Mouse (Mus musculus) heart, postnatal 14 days (tissue): Measurements from ENCODE around the gene Noct. TPM values are rescaled to one million over a fixed set of nuclear protein-coding genes. Genes with fewer than 3 reads are reported as not detected.
"Not testable (repeated sequence)": the region's sequence is repeated elsewhere in the genome, so short reads cannot be mapped to it uniquely, and the experiment has no call there.

Source experiments
- DNase-seq, 2 experiments: peaks; one replicate each; pipeline ENCODE4 v3.0.0; 2021 to 2022
- intact Hi-C: fragments of 180-260 bp; cut with DNase I; formaldehyde crosslinking; loops from one replicate; pipeline ENCODE4 v1.15.1; 2025
- total RNA-seq, 2 experiments: library from RNA; stranded (reverse); gene quantifications; 2 replicates each; pipeline ENCODE4 v1.2.3; 2021

The Noct gene
- total RNA-seq, 2 experiments from 2014 or later, result 53.9 to 68.6 TPM

DNA sequence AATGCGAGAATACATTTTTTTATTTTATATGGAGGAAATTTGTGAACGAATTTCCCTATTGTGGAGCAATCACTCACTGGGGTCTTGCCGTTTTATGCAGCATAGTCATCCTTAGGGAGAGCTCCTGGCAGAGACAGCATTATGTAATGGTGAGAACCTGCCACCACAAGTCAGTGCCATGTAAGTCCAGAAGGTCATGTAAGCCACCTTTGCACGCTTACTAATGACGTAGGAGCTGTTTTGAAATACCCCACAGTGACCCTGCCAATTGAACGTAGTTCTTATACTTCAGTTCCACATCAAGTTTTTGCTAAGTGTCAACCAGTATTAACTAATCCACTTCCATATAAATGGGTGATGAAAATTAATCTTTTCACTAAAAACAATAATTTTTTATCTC is 20.3 kb upstream of the Noct start:
- no peak for DNase-seq
- intact Hi-C loops, result no loop called here

DNA sequence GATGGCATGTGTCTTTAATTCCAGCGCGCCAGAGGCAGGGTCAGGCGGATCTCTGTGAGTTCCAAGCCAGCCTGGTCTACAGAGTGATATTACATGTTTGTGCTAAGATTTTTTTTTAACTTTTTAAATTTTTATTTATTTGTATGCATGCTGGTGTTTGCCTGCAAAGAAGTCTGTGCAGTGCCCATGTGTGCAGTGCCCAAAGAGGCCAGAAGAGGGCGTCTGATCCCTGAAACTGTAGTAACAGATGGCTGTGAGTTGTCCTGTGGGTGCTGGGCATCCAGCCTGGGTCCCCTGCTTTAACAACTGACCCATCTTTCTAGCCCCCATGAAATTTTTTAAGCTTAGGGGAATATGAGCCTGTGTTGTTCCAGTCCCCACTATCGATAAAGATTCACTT is 19.8 kb upstream of the Noct start:
- DNase-seq, result no peak
- intact Hi-C loops, result no loop called here

DNA sequence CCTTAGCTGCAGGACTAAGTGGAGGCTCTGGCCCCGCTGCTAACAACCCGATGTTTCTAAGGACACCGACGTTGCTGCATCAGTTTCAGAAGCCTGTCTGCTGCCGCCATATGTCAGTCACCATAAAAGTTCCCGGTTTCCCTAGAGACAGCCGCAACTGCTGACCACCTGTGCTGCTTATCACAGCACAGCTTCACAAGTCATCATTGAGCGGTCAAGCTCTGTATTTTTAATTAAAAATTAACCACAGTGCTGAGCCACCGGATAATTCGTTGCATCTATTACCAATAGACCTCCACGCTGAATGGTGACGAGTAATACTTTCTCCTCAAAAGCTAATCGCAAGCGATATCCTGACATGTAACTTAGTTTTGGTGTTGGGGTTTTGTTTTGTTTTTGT is 19.4 kb upstream of the Noct start:
- no peak for DNase-seq
- intact Hi-C loops, result no loop called here

DNA sequence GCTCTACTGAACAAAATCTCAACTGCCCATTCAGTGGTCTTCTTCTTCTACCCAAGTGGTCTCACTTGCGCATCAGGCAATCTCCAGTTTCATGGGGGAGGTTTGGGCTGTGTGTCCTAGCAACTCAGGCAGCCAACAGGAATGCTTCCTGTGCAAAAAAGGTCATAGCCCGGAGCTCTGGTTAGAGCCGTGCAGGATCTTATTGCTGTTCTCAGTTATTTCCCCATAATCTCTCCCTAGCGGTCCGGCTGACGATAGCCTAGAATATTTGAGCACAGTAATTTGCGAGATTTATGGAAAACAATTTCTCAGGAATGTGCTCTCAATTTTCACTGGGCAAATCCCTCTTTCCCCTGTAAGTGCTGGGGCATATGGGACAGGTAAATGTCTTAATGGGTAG is 17.7 kb upstream of the Noct start:
- intact Hi-C loops, result no loop called here
- no peak for DNase-seq

DNA sequence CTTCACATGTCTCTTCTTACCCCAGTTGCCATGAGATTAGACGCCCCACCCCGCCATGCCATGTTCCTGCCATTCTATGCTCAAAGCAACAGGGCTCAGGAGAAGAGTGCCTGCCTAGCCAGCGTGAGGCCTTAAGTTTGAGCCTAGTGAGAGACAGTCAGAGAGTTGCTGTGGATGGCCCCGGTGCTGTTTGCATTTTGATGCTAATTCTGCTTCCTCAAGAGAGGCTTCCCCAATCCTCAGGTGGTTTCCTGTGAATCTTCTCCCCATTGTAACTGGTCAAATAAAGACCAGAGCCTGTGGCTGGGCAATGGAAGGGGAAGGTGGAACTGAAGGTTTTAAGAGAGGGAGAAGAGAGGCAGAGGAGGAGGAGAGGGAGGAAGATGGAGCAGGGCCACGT is 15.6 kb upstream of the Noct start:
- DNase-seq, result no peak
- intact Hi-C loops, result no loop called here

DNA sequence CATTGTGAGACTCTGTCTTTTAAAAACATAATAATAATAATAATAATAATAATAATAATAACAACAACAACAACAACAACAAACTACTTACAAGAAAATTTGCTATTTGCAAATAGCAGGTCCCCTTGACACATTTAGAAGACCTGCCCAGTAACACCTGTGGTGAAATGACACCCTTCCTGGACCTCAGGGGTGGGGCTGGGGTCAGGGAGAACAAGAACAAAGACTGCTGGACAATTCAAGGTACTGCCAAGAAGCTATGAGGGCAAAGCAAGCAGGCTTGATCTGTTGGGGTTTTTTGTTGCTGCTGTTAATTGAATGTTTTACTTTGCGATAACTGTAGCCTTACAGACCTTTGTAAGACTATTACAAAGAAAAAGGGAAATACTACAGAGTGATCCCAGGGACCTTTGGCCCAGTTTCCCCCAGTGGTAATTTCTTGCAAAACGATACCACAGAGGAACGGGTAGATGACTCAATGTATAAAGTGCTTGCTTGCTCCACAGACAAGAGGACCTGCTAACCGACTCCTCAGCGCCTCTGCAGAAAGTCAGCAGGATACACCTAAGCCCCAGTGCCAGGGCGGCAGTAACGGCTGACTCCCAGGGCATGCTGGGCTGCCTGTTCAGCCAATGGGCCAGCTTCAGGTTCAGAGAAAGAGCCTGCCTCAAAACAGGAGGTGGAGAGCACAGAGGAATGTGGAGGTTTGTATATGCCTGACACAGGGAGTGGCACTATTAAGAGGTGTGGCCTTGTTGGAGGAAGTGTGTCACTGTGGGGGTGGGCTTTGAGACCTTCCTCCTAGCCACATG is 14.5 kb upstream of the Noct start:
- intact Hi-C loops, result no loop called here
- no peak for DNase-seq

DNA sequence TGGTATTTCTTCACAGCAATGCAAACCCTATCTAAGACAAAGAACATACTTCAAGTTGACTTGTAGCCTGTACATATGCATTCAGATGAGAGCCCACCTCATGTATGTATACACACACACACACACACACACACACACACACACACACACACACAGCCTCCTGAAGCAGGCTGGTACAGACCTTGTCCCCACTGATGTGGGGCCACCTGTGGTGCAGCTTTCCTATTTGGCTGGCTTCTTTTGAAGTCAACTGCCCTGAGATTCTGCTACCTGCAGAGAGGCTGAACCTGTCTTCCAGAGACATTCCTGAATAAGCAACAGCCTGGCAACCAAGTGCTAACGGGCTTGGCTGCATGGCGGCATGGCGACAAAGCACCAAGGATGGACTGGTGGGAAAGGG is 13.8 kb upstream of the Noct start:
- DNase-seq, result no peak
- intact Hi-C loops, result no loop called here

DNA sequence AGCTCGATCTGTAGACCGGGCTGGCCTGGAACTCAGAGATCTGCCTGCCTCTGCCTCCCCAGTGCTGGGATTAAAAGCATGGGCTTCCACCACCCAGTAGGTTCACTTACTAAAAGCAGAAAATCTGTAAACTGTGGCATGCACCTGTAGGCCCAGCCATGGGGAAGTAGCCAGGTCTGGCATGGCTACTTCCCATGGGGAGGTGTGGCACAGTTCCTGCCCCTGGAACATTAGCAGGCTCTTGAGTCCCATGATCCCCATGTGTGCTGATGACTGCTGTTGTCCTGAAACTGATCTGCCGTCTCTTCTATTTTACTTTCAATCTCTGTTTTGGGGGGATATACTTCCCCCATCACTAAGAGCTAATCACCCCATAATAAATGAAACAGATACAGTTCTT is 11.1 kb upstream of the Noct start:
- intact Hi-C loops, result no loop called here
- no peak for DNase-seq

DNA sequence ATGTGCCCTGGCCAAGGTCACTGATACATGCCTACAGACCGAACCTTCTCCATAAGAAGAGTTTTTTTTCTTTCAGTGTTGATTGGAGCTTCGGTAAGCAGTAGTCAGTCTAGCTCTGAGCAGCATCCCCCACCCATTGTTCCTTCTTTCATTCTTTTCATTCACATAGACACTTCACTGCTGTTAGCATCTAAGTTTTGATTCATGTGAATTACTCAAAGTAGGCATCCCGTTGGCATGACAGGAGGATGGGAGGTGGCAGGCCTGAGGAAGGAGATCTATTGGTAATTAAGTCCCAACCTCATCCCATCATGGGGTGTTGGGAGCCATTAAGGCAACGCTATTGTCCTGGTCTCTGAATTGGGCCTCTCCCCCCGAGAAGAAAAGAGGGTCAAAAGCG is 8.6 kb upstream of the Noct start:
- no peak for DNase-seq
- intact Hi-C loops, result no loop called here

DNA sequence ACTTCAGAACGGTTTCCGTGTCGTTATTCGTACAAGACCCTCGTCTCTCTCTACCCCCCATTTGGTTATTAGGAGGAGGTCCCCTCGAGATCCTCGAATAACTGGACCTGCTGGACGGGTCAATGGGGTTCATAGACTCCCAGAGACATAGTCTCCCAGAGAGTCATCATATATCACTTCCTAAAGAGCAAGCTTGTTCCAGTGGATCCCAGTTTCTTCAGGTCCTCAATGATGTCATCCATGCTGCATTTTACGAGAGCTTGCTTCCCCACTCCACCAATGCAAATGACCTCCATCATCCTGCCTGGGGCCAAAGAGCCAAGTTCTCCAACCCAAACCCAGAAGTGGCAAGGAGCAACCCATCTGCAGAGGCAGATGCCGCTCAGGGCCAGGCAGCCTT is 7.9 kb upstream of the Noct start:
- DNase-seq, intact Hi-C loops: not testable (repeated sequence)

DNA sequence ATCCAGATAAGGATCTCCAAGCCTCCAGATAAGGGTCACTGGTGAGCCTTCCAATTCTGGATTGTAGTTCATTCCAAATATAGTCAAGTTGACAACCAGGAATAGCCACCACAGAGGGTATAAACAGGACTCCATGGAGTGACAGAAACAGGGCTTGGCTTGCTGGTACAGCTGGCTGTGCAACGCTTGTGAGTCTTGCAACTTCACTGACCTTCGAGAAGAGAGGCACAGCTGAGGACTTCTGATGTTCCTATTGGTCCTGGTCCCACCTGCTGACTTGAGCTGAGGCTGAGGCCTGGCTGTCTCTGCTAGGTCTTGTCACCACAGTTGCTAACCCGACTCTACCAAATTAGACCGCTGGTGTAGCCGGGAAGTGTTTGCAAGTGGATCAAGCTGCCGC is 5.9 kb upstream of the Noct start:
- intact Hi-C loops, DNase-seq: not testable (repeated sequence)

DNA sequence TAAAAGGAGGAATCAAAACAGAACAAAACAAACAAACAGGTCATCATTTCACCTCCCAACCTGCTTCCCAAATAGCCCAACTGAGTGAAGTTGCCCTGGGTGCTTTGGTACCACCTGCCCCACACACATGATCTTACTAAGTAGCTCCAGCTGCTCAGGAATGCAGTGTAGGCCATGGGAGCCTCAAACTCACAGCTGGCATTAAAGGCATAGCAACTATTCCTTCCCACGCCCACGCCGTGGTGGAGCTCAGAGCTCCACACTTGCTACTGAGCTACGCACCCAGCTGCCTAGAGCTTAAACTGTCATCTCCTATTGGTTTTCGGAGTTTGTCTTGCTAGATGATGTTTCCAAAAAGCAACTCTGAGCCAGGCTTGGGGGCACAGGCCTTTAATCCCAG is 5.0 kb upstream of the Noct start:
- intact Hi-C loops, result no loop called here
- no peak for DNase-seq

DNA sequence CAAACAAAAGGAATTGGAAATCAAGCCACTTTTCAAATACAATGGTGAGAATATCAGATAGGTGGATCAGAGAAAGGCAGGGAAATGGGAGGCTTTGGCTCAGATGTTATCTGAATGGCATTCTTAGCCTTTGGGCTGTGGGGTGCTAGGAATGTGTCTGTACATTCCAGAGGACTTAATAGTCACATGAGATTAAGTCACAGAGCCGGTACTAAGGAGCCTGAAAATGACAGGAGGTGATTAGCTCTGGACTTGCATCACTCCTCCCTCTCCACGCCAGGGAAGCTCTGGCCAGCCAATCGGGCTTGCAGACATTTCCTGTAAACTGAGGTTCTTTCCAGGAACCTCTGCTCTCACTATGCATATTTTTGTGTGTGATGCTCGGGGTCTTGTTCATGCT is 3.4 kb upstream of the Noct start:
- intact Hi-C loops, result no loop called here
- DNase-seq, result no peak

DNA sequence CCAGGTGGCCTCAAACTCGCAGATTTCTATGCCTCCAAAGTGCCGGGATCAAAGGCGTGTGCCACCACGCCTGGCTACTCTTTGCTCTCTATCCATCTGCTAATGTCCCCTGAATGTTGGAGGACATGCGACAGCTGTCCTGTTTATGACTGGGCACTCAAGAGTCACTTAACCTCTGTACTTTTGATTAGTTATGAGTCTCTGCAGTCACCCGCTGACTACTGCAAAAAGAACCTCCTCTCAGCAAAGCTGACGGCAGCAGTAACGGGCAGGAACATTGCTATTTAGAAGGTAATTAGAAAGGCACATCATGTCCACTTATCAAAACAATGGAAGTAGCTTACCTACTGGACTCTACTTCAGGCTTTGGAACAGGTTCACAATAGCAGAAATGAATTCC is 2.4 kb upstream of the Noct start:
- intact Hi-C loops, result no loop called here
- DNase-seq, result no peak

DNA sequence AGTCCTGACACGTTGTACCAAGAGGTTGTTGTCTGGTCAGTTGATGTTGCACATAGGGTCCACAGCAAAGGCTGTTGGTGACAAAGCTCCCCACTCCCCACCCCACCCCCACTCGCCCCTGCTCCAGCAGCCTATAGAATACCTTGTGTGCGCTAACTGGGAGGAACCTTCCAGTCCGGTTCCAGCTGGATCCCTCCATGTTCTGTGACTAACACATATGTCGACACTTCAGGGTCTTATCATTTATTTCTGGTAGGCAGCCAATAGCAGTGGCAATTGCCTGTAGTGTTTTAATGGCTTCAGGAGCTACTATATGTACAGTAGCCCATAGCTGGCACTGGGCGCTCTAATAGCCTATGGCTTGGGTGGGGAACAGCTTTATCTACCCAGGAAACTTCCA is 1.9 kb upstream of the Noct start:
- intact Hi-C loops, result no loop called here
- DNase-seq, result no peak

DNA sequence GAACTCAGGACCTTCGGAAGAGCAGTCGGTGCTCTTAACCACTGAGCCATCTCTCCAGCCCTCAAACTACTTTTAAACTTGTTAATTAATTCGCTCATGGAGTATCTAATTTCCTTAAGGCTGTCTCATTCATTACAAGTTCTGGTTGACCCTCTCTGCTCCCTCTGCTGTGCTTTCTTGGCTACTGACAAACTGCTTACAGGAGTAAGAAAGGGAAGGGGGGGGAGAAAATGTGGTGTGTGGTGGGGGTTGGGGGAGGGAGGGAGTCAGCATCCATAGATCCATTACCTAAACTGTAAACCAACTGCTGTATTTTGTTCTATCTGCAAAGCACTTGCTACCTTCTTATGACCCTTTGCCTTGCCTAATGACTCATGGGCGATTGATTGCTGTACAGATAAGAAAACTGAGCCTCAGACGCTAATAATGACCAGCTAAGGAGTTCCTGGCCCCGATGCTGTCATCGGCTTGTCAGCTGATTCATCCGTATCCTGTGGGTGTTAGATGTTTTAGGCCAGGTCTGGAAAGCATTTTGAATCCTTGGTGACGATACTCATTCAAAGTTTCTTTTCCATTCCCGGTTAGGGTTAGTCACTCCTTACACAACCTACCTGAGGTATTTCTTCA is 1.3 kb upstream of the Noct start:
- no peak for DNase-seq
- intact Hi-C loops, result no loop called here

DNA sequence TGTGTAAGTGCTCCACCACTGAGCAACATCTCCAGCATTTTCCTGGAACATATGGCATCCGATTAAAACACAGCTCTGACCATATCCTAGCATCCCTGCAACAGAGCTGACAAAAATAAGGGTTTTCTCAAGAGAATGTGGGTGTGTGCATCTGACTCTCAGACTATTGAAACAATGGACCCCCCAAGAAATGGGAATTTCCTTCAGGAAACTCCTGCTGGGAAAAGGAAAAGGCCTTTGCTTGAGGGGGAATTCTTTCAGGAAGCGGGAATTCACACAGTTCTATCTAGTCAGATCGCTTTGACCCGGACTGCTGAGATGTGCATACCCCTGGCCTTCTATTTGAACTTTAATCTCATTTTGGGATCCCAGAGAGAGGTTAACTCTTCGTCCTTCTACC is 691 bp upstream of the Noct start:
- DNase-seq, result no peak
- intact Hi-C loops, result no loop called here

DNA sequence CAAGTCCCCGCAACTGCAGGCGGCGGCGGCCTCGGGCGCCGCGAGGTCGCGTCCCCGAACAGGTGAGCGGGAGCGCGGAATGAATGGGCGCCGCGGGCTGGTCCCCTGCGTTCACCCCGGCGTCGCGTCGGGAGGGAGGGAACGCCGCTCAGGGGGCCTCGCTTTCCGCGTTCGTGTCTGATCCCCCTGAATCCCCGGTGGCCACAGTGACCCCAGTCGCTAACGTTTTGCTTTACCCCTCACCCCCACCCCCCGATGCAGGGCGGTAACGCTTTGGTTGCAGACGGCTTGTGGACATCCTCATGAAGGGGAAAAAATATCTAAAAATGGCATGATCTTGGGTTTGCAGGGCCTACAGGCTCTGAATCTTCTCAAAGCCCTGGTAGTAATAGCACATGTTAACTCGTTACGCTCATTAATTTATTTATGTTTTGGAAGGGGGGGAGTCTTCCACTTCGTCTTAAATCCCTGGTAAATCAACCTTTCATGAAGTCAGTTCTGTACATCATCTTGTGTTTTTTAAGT is 1.0 kb downstream of the Noct start:
- intact Hi-C loops, result no loop called here
- no peak for DNase-seq

DNA sequence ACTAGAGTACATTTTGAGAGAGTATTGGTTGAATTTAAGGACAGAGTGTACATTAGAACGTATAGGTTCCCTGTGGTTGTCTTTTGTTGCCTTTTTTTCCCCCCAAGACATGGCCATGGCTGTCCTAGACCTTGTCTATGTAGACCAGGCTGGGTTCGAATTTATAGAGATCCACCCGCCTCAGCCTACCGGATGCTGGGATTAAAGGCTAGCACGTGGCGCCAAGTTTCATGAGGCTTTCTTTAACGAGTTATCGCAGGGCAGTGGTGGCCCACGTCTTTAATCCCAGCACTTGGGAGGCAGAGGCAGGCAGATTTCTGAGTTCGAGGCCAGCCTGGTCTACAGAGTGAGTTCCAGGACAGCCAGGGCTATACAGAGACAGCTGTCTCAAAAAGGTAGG is 1.7 kb downstream of the Noct start:
- intact Hi-C loops, result no loop called here
- no peak for DNase-seq

DNA sequence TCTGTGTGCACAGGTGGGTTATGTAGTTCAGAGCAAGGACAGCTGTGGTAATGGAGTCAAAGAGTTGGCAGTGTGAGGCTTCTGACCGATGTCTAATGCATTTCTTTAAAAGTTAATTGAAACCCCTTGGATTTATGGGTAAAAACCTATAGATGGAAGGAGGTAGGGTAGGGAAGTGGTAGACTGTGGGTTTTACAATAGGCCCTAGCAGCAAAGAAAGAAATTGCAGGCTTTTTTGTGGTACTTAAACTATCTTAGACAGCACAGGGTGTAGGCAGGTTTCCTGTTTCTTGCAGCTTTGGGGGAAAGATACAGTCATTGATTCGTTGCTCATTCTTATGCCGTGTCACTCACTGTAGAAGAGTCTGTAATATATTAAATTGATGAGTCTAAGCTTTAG is 2.4 kb downstream of the Noct start:
- intact Hi-C loops, result no loop called here
- DNase-seq, result no peak

DNA sequence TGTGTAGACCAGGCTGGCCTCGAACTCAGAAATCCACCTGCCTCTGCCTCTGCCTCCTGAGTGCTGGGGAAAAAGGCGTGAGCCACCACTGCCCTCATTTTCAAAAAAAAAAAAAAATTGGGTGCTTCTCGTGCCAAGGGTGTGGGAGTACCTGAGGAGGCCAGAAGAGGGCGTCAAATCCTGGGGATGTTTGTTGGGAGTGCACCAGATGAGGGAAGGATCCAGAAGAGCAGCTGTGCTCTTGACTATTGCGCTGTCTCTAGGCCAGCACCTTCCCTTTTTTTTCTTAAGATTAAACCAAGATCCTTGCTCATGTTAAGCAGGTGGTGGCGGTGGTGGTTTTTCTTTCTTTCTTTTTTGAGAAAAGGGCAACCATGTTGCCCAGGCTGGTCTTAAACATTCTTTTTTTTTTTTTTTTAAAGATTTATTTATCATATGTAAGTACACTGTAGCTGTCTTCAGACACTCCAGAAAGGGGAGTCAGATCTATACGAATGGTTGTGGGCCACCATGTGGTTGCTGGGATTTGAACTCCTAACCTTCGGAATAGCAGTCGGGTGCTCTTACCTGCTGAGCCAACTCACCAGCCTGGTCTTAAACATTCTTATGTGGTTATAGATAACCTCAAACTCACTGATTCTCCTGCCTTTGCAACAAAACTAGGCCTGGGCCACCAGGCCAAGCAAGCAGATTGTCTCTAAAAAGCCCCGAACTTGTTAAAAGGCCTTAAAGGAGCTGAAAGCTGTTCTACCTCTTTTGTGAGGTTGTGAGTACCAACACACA is 4.0 kb downstream of the Noct start:
- DNase-seq, result peak; percentile 54 to 74
- intact Hi-C loops, result no loop called here

DNA sequence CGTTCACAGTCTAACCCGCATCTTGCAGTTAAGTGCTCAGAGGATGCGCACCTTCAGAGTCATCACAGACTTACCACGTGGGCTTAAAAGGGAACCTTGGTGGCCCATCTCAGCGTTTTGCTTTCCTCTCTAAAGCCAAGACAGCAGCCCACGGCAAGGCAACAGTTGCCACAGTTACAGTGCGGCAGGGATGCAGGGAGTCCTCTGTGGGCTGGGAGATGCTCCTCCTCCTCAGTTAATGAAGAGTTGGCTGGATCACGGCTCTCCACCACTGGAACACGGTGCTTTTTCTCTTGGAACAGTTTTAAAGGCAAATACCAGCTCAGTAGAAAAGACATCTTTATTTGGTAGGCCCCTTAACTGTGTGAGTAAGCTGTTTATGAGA is 4.6 kb downstream of the Noct start:
- DNase-seq, result no peak
- intact Hi-C loops, result no loop called here
